Mouse (Mus musculus): ENCODE measurements at regions not wholly inside any gene's neighbourhood (a gene's known extent, or its start where the extent isn't known, plus 50 kb on each side); places are given as distances from the start of the nearest gene placed in this dataset.

DNA sequence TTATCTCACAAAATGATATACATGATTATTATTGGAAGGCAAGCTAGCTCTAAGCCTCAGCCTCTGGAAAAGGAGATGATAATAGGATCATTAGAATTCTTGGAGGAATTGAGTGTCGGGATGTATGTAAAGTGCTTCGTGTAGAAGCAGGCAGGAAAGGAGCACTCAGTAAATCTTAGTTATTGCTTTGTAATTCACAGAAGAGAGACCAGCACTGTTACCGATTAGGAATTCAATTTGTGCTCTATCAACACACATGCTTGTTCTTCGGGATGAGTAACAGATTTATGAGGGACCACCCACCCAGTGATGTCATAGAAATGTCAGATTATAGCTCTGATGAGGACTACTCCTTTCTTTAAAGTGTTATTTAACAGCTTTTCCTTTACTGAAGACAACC, 57.4 kb upstream of the Rnd3 start:
- Histone ChIP-seq H3ac (ENCODE audit: control insufficient read depth, insufficient read length, low read depth) (no peak overlapping the region), H3K79me3 (ENCODE audit: low read depth) (no peaks in the 10 kb centered on the region), H3K36me3 (ENCODE audit: control insufficient read depth, insufficient read depth) (no peaks in the 10 kb centered on the region), H3K4me3 (ENCODE audit: insufficient read depth, poor library complexity, severe bottlenecking) (no peak overlapping the region), H3K79me2 (ENCODE audit: control insufficient read depth, insufficient read depth) (no peaks in the 10 kb centered on the region), H3K27me3 (ENCODE audit: control insufficient read depth, insufficient read depth, insufficient read length) (no peaks in the 10 kb centered on the region)
- TF ChIP-seq MAX (IDR thresholded peaks at IDR 0.05) (no peak), USF1 (IDR thresholded peaks at IDR 0.05; ENCODE audit: low read depth) (no peak), CEBPB (IDR thresholded peaks at IDR 0.05; ENCODE audit: low read depth) (no peak), MYOG (IDR thresholded peaks at IDR 0.05; ENCODE audit: control insufficient read depth, extremely low read depth, insufficient read length) (no peak), CTCF (IDR thresholded peaks at IDR 0.05; ENCODE audit: control insufficient read depth, insufficient read depth, insufficient read length) (no peak), FOSL1 (IDR thresholded peaks at IDR 0.05; ENCODE audit: insufficient read depth, low read length, poor library complexity, severe bottlenecking) (no peak), MYOD1 (IDR thresholded peaks at IDR 0.05; ENCODE audit: control insufficient read depth, insufficient read length, low read depth) (no peak)

All from C2C12 (cell line).